Mouse (Mus musculus): Measurements from ENCODE around the gene Rai1.

Rai1 gene

DNA sequence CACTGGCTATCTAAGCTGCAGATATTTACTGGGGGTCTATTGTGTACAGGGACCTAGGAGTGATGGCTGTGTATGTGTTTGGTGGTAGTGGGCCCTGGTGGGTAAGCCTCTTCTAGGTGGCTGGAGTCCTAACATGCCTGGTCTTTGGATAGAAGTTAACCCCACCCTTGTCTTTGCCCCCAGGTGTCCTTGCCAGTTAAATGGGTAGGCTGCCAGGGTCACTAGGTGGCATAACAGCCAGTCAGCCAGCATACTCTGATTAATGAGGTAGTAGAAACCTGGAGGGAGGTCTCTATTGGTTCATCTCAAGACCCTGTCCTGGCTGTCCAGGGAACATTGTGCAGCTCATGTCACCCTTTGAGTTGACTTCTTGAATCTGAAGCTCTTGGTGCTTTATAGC, 17.8 kb downstream of the Rai1 start:
- Histone ChIP-seq H3K9me3 (ENCODE audit: low read length) (no peaks in the 10 kb centered on the region), H3K4me1 (replicated peaks; ENCODE audit: low read depth, low read length) (peaks cover 14% of the 10 kb centered on the region), H3K27me3 (ENCODE audit: insufficient read depth, low read length) (0 out of 2 replicates have a peak, but pooled peaks cover 2% of the 10 kb centered on the region), H3K4me3 (replicated peaks; ENCODE audit: low read length) (no peak overlapping the region), H3K36me3 (ENCODE audit: insufficient read depth, low read length) (no peaks in the 10 kb centered on the region)
- TF ChIP-seq NANOG (IDR thresholded peaks at IDR 0.05; ENCODE audit: borderline replicate concordance, low read length) (no peak), CTCF (conservative IDR thresholded peaks at IDR 0.05; ENCODE audit: low read length) (no peak), POU5F1 (IDR thresholded peaks at IDR 0.05; ENCODE audit: borderline replicate concordance, low read length) (no peak)

DNA sequence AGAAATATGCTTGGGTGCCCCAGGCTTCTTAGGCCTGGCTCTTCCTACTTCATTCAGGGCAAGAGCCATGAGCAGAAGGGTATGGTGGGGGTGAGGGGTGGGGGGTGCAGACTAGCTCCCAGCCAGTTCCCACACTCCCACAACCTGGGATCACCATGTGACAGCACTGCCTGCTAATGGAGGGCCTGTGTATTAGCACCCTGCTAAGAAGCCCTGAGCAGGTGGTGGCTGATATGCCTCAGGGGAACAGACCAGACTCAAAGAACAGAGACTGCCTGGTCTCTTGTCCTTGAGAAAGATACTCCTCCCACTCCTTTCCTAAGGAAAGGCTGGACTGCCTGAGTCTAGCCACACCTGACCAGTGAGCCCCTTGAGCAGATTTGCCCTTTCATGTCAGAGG, 22.2 kb downstream of the Rai1 start:
- H3K9me3 ChIP-seq (ENCODE audit: low read length) = peaks cover 7% of the 10 kb centered on the region; the same call in 1 of the 2 replicates
- H3K4me1 ChIP-seq (replicated peaks; ENCODE audit: low read depth, low read length) = peaks cover 21% of the 10 kb centered on the region
- H3K36me3 ChIP-seq (ENCODE audit: insufficient read depth, low read length) = no peaks in the 10 kb centered on the region
- H3K27me3 ChIP-seq (ENCODE audit: insufficient read depth, low read length) = 0 out of 2 replicates have a peak, but pooled peaks cover 2% of the 10 kb centered on the region
- no peak overlapping the region for H3K4me3 ChIP-seq (replicated peaks; ENCODE audit: low read length)
- TF ChIP-seq NANOG (IDR thresholded peaks at IDR 0.05; ENCODE audit: borderline replicate concordance, low read length) (no peak), CTCF (conservative IDR thresholded peaks at IDR 0.05; ENCODE audit: low read length) (no peak), POU5F1 (IDR thresholded peaks at IDR 0.05; ENCODE audit: borderline replicate concordance, low read length) (no peak)

DNA sequence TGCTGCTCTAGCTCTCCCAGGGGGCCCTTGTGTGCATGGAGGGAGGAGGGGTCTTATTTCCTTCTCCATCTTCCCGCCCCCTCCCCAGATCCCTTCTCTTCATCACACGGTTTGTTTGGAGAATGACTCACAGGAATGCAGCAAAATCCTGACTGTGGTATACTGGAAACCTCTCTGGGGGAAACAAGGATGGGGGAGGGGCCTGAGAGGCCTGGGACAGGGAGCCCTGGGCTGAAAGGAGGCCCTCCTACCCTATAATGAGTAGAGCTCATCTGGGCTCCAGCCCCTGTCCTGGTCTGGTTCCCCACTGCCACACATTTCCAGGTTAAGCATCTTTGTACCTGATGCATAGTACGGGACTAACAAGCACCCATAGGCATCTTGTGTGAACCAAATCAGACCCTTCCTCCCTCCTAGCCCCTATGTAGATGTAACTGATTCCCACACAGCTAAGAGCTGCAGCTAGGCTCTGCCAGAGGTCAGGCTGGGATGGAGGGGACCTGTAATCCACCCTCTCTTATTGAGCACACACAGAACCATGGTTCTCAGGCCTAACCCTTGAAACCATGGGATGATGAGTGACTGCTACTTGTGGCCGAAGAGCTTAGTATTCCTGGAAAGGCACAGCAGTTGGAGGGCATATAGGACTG, 23.2 kb downstream of the Rai1 start:
- H3K4me3 ChIP-seq (replicated peaks; ENCODE audit: low read length) = no peak overlapping the region
- TF ChIP-seq NANOG (IDR thresholded peaks at IDR 0.05; ENCODE audit: borderline replicate concordance, low read length) (no peak), CTCF (conservative IDR thresholded peaks at IDR 0.05; ENCODE audit: low read length) (no peak), POU5F1 (IDR thresholded peaks at IDR 0.05; ENCODE audit: borderline replicate concordance, low read length) (no peak)
- peaks cover 21% of the 10 kb centered on the region for H3K4me1 ChIP-seq (replicated peaks; ENCODE audit: low read depth, low read length)
- 0 out of 2 replicates have a peak, but pooled peaks cover 2% of the 10 kb centered on the region for H3K27me3 ChIP-seq (ENCODE audit: insufficient read depth, low read length)
- H3K36me3 ChIP-seq (ENCODE audit: insufficient read depth, low read length) = no peaks in the 10 kb centered on the region
- peaks cover 7% of the 10 kb centered on the region; the same call in 1 of the 2 replicates for H3K9me3 ChIP-seq (ENCODE audit: low read length)

DNA sequence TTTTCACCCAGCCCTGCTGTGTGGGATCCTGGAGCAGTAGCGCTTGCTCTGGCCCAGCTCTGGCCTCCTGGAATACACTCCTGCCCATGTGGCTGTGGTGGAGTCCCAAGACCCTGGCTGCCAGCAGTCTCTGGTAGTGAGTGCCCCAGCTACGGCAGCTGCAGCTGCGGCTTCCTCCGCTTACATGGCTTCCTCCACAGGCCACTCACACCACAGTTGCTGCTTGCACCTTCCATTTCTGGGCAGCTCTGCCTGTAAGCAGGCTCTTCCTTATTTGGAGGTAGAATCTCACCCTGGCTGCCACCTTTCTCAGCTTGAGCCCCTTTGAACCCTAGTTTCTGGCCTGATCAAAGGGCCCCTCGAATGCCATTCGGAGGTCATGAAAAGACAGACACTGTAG, 25.7 kb downstream of the Rai1 start:
- TF ChIP-seq NANOG (IDR thresholded peaks at IDR 0.05; ENCODE audit: borderline replicate concordance, low read length) = no peak
- TF ChIP-seq POU5F1 (IDR thresholded peaks at IDR 0.05; ENCODE audit: borderline replicate concordance, low read length) = no peak
- no peak for TF ChIP-seq CTCF (conservative IDR thresholded peaks at IDR 0.05; ENCODE audit: low read length)
- Histone ChIP-seq H3K4me3 (replicated peaks; ENCODE audit: low read length) (no peak overlapping the region), H3K27me3 (ENCODE audit: insufficient read depth, low read length) (0 out of 2 replicates have a peak, but pooled peaks cover 2% of the 10 kb centered on the region), H3K4me1 (replicated peaks; ENCODE audit: low read depth, low read length) (peaks cover 21% of the 10 kb centered on the region), H3K36me3 (ENCODE audit: insufficient read depth, low read length) (no peaks in the 10 kb centered on the region), H3K9me3 (ENCODE audit: low read length) (peaks cover 7% of the 10 kb centered on the region; the same call in 1 of the 2 replicates)

DNA sequence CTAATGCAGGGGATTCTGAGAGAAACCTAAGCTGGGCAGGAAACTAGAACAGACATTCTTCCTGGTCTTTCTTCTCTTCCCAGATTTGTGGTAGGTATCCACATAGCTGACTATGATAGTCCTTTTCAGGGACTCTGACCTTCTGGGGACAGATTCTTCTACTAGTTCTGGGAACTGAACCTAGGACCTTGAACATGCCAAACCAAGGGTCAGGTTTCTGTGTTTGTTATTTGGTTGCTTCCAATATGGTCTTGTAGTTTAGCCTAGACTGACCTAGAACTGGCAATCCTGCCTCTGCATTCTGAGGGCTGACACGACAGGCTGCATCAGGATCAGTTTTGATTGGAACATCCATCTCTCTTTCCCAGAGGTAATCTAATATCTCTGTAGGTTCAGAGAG, 27.2 kb downstream of the Rai1 start:
- H3K9me3 ChIP-seq (ENCODE audit: low read length) = peaks cover 7% of the 10 kb centered on the region; the same call in 1 of the 2 replicates
- TF ChIP-seq CTCF (conservative IDR thresholded peaks at IDR 0.05; ENCODE audit: low read length) (no peak), POU5F1 (IDR thresholded peaks at IDR 0.05; ENCODE audit: borderline replicate concordance, low read length) (no peak), NANOG (IDR thresholded peaks at IDR 0.05; ENCODE audit: borderline replicate concordance, low read length) (no peak)
- H3K36me3 ChIP-seq (ENCODE audit: insufficient read depth, low read length) = no peaks in the 10 kb centered on the region
- H3K27me3 ChIP-seq (ENCODE audit: insufficient read depth, low read length) = peaks cover 6% of the 10 kb centered on the region; the same call in 1 of the 2 replicates
- H3K4me1 ChIP-seq (replicated peaks; ENCODE audit: low read depth, low read length) = peaks cover 14% of the 10 kb centered on the region
- no peak overlapping the region for H3K4me3 ChIP-seq (replicated peaks; ENCODE audit: low read length)

DNA sequence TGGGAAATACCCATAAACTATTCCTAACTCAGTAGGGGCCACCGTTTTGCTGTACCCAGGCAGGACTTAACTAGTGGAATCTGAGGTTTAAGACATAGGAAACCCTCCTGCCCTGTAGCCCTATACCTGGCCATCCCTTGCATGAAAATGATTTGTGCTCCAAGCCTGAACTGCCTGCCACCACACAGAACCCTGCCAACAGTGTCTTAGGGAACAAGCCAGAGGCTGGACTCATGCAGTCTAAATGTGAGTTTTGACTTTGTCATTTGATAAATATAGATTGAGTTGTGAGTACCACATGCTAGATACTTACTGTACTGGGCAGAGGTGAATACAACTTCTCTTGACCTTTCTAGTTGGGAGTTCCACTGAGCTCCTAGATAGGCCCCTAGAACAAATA, 31.7 kb downstream of the Rai1 start:
- no peaks in the 10 kb centered on the region for H3K36me3 ChIP-seq (ENCODE audit: insufficient read depth, low read length)
- TF ChIP-seq NANOG (IDR thresholded peaks at IDR 0.05; ENCODE audit: borderline replicate concordance, low read length) (no peak), CTCF (conservative IDR thresholded peaks at IDR 0.05; ENCODE audit: low read length) (no peak), POU5F1 (IDR thresholded peaks at IDR 0.05; ENCODE audit: borderline replicate concordance, low read length) (no peak)
- peaks cover 34% of the 10 kb centered on the region for H3K27me3 ChIP-seq (ENCODE audit: insufficient read depth, low read length)
- H3K4me1 ChIP-seq (replicated peaks; ENCODE audit: low read depth, low read length) = peaks cover 23% of the 10 kb centered on the region
- H3K9me3 ChIP-seq (ENCODE audit: low read length) = no peaks in the 10 kb centered on the region
- H3K4me3 ChIP-seq (replicated peaks; ENCODE audit: low read length) = no peak overlapping the region

DNA sequence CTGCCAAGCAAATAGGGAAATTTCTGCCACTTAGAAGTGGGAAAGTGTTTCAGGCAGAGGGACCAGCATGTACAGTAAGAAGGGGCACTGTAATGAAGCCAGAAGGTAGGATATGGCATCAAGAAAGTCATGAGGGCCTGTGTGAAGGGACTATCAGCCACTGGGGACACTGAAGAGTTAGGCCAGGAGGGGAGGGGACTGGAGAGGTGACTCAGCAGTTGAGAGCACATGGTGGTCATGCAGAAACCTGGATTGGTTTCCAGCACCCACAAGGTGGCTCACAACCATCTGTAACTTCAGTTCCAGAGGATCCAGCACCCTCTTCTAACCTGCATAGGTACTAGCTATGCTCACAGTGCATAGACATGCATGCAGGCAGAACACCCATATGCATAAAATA, 32.4 kb downstream of the Rai1 start:
- no peaks in the 10 kb centered on the region for H3K36me3 ChIP-seq (ENCODE audit: insufficient read depth, low read length)
- peaks cover 41% of the 10 kb centered on the region for H3K27me3 ChIP-seq (ENCODE audit: insufficient read depth, low read length)
- TF ChIP-seq POU5F1 (IDR thresholded peaks at IDR 0.05; ENCODE audit: borderline replicate concordance, low read length) (no peak), CTCF (conservative IDR thresholded peaks at IDR 0.05; ENCODE audit: low read length) (no peak), NANOG (IDR thresholded peaks at IDR 0.05; ENCODE audit: borderline replicate concordance, low read length) (no peak)
- no peaks in the 10 kb centered on the region for H3K9me3 ChIP-seq (ENCODE audit: low read length)
- H3K4me1 ChIP-seq (replicated peaks; ENCODE audit: low read depth, low read length) = peaks cover 30% of the 10 kb centered on the region
- H3K4me3 ChIP-seq (replicated peaks; ENCODE audit: low read length) = no peak overlapping the region

DNA sequence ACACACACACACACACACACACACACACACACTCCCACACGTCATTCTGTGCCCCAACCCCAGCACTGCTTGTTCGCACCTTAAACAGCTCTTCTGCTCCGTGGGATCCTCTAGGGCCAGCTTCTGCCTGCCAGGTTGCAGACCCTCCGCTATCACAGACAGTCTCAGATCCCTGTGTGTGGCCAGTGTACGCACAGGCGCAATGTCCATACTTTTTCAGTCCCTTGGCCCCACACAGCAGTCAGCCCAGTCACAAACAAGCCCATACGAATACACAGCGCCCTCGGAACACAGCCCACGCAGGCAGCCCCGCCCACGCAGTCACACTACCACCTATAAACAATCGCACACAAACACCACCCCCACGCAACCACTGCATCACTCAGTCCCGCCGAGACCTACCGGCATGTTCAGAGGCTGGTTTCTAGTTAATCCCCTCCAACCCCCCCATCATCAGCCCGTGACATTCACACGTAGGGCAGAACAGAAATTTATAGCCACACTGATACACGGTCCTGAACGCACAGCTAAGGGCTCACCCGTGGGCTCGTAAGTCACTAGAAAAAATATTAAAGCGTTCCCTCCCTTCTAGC, 34.4 kb downstream of the Rai1 start:
- no peaks in the 10 kb centered on the region for H3K9me3 ChIP-seq (ENCODE audit: low read length)
- peaks cover 41% of the 10 kb centered on the region for H3K4me1 ChIP-seq (replicated peaks; ENCODE audit: low read depth, low read length)
- peaks cover 11% of the 10 kb centered on the region for H3K36me3 ChIP-seq (ENCODE audit: insufficient read depth, low read length)
- peak overlapping the region; percentile 94 for H3K4me3 ChIP-seq (replicated peaks; ENCODE audit: low read length)
- peaks cover 57% of the 10 kb centered on the region for H3K27me3 ChIP-seq (ENCODE audit: insufficient read depth, low read length)
- TF ChIP-seq NANOG (IDR thresholded peaks at IDR 0.05; ENCODE audit: borderline replicate concordance, low read length) (no peak), CTCF (conservative IDR thresholded peaks at IDR 0.05; ENCODE audit: low read length) (no peak), POU5F1 (IDR thresholded peaks at IDR 0.05; ENCODE audit: borderline replicate concordance, low read length) (no peak)

Data from E14TG2a.4 (cell line).